8 mouse cellular contexts compared by ENCODE assay signal in genomic region chr14:76121901-76122662, GRCm38 (mm10). TPM values are rescaled to one million over a fixed set of nuclear protein-coding genes. Genes with fewer than 3 reads are reported as not detected.
A peak's percentile ranks its signal among the peaks of the same experiment; 100 is the strongest.
DNase-seq lines count a peak whose midpoint lies in the region; ATAC-seq and TF ChIP-seq lines count a peak whose summit lies in the region.

No protein-coding gene starts in this region.

- H3K4me1 ChIP-seq in forebrain, embryonic 15.5 days = no peaks in the 10 kb centered on the region
- H3K4me1 ChIP-seq in hindbrain, embryonic 13.5 days (replicated peaks) = no peaks in the 10 kb centered on the region
- H3K4me1 ChIP-seq in midbrain, embryonic 14.5 days (ENCODE audit: control insufficient read depth, insufficient read depth, low read length) = no peaks in the 10 kb centered on the region

- H3K9me3 ChIP-seq in forebrain, embryonic 15.5 days = no peaks in the 10 kb centered on the region
- H3K9me3 ChIP-seq in hindbrain, embryonic 13.5 days = no peaks in the 10 kb centered on the region
- no peaks in the 10 kb centered on the region for H3K9me3 ChIP-seq in midbrain, embryonic 14.5 days (ENCODE audit: control insufficient read depth, low read length)

- DNase-seq in urinary bladder, postnatal 25 days (ENCODE audit: low spot score) = peak; percentile 12
- no peak for DNase-seq in urinary bladder, postnatal 10 days (ENCODE audit: low spot score)
- DNase-seq in brain, embryonic 14.5 days (ENCODE audit: low read depth) = peak; percentile 78
- DNase-seq in left cerebral cortex, postnatal 10 days (ENCODE audit: extremely low spot score in 1 of 2, low spot score in 2 of 2) = peak; percentile 31 to 44
- DNase-seq in midbrain, embryonic 14.5 days = peak; percentile 85
- DNase-seq in thymus, postnatal 25 days = peak; percentile 27

- WGBS in forebrain, embryonic 15.5 days = 59% methylated on average over 6 of the region's 6 CpGs
- 63% methylated on average over 6 of the region's 6 CpGs for WGBS in hindbrain, embryonic 13.5 days
- 63% methylated on average over 6 of the region's 6 CpGs for WGBS in midbrain, embryonic 14.5 days

- no peak for TF ChIP-seq POLR2A in brain, embryonic 14.5 days (IDR thresholded peaks at IDR 0.05; ENCODE audit: borderline replicate concordance, extremely low read depth, insufficient read depth, insufficient read length, poor library complexity, severe bottlenecking)

- no peak overlapping the region for H3K4me3 ChIP-seq in forebrain, embryonic 15.5 days
- no peak overlapping the region for H3K4me3 ChIP-seq in hindbrain, embryonic 13.5 days
- H3K4me3 ChIP-seq in midbrain, embryonic 14.5 days (replicated peaks; ENCODE audit: low read depth, low read length) = no peak overlapping the region

- no peak overlapping the region for H3K9ac ChIP-seq in forebrain, embryonic 15.5 days (replicated peaks)
- no peak overlapping the region for H3K9ac ChIP-seq in hindbrain, embryonic 13.5 days
- H3K9ac ChIP-seq in midbrain, embryonic 14.5 days (replicated peaks; ENCODE audit: low read length) = no peak overlapping the region

- intact Hi-C loops in left cerebral cortex, postnatal 10 days (cut with DNase I) = loop anchor here (10.0 kb wide), 1 partner anchor 353 kb away; no protein-coding TSS in a partner anchor

- no peak overlapping the region for H3K27ac ChIP-seq in forebrain, embryonic 15.5 days (replicated peaks)
- H3K27ac ChIP-seq in hindbrain, embryonic 13.5 days = no peak overlapping the region
- H3K27ac ChIP-seq in midbrain, embryonic 14.5 days (replicated peaks; ENCODE audit: low read depth, low read length) = no peak overlapping the region

- peaks cover 58% of the 10 kb centered on the region for H3K36me3 ChIP-seq in forebrain, embryonic 15.5 days
- peaks cover 76% of the 10 kb centered on the region for H3K36me3 ChIP-seq in hindbrain, embryonic 13.5 days
- peaks cover 67% of the 10 kb centered on the region for H3K36me3 ChIP-seq in midbrain, embryonic 14.5 days (ENCODE audit: control insufficient read depth, insufficient read depth, low read length)

- no peaks in the 10 kb centered on the region for H3K27me3 ChIP-seq in forebrain, embryonic 15.5 days
- no peaks in the 10 kb centered on the region for H3K27me3 ChIP-seq in hindbrain, embryonic 13.5 days
- H3K27me3 ChIP-seq in midbrain, embryonic 14.5 days (ENCODE audit: control insufficient read depth, insufficient read depth, low read length) = no peaks in the 10 kb centered on the region

- peak; percentile 89 for TF ChIP-seq CTCF in brain, embryonic 14.5 days (IDR thresholded peaks at IDR 0.05; ENCODE audit: borderline replicate concordance, extremely low read depth, insufficient read depth, insufficient read length)

- peak; percentile 69; the same call in 1 of the 2 replicates for ATAC-seq in forebrain, embryonic 15.5 days (replicated peaks)
- 0 out of 2 replicates have a peak, but pooled peaks have one; percentile 28 for ATAC-seq in hindbrain, embryonic 13.5 days (ENCODE audit: low FRiP score)
- no peak for ATAC-seq in midbrain, embryonic 14.5 days (ENCODE audit: low FRiP score, low TSS enrichment)

- no peak overlapping the region for H3K4me2 ChIP-seq in forebrain, embryonic 15.5 days (replicated peaks)
- H3K4me2 ChIP-seq in hindbrain, embryonic 13.5 days = no peak overlapping the region
- H3K4me2 ChIP-seq in midbrain, embryonic 14.5 days (ENCODE audit: low read length) = no peak overlapping the region

RNA-seq across cellular contexts. Expression of gene Nufip1, which starts 11.4 kb away (rescaled TPM):
- polyA plus RNA-seq in brain, embryonic 14.5 days (2012; rRNA removed) = 8.4 and 8.5 TPM in 2 replicates
- 15.2 and 16.5 TPM in 2 replicates for polyA plus RNA-seq in forebrain, embryonic 15.5 days (2015; fragmentation: Nextera tagmentation; extraction: Ambion mirVana)
- 14.7 and 15.6 TPM in 2 replicates for polyA plus RNA-seq in hindbrain, embryonic 13.5 days (2015; fragmentation: Nextera tagmentation; extraction: Ambion mirVana)
- 1 to 10 TPM; 8.3 to 9.7 TPM for total RNA-seq in left cerebral cortex, postnatal 10 days (2021)
- polyA plus RNA-seq in midbrain, embryonic 14.5 days (2014; fragmentation: Nextera tagmentation; extraction: Ambion mirVana) = 12.3 and 14.2 TPM in 2 replicates

RNA-seq across cellular contexts. Expression of gene Gpalpp1, which starts 11.5 kb away (rescaled TPM):
- 12.2 and 13.8 TPM in 2 replicates for polyA plus RNA-seq in brain, embryonic 14.5 days (2012; rRNA removed)
- polyA plus RNA-seq in forebrain, embryonic 15.5 days (2015; fragmentation: Nextera tagmentation; extraction: Ambion mirVana) = 13.6 and 14.4 TPM in 2 replicates
- 12.7 and 13.2 TPM in 2 replicates for polyA plus RNA-seq in hindbrain, embryonic 13.5 days (2015; fragmentation: Nextera tagmentation; extraction: Ambion mirVana)
- total RNA-seq in left cerebral cortex, postnatal 10 days (2021) = 10 to 100 TPM; 19.9 TPM
- 10.3 and 16.2 TPM in 2 replicates for polyA plus RNA-seq in midbrain, embryonic 14.5 days (2014; fragmentation: Nextera tagmentation; extraction: Ambion mirVana)
